Mouse (Mus musculus) central nervous system, embryonic 18 days (tissue): Measurements from ENCODE around the gene Tktl2. TPM values are rescaled to one million over a fixed set of nuclear protein-coding genes. Genes with fewer than 3 reads are reported as not detected.

Source experiments
- polyA plus RNA-seq: library from polyadenylated mRNA; depleted of rRNA; stranded (reverse); fragments of >200 nt; gene quantifications from 2 replicates; pipeline ENCODE4 v1.2.3, GENCODE M21; 2012; rRNA removed

The Tktl2 gene
- 0.04 TPM in 2 replicates for polyA plus RNA-seq

DNA sequence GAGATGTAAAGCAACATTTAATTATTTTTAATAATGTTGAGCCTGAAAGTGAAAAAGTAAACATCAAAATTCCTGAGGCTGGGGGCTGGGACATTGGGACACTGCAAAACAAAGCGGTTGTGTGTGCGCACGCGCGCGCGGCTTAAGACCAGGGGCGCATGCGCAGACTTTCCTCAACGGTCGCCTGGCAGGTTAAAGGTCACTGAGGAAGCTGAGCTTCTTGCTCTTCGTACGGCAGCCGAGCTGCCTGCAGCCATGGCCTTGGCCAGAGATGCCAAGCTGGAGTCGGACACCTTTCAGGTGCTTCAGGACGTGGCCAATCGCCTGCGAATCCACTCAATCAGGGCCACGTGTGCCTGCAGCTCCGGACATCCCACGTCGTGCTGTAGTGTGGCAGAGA, at the start of gene Tktl2:
Gene Tktl2 (plus strand): TSS at position 220 of the 400 bp plus-strand sequence.

GRCm38 (mm10) chr8:66486084-66486763, 25.3 kb upstream of the Tktl2 start, which contains the start of gene Tma16:
Gene Tma16 (minus strand): TSS chr8:66486530.

Other genes starting within 250 kb of the Tktl2 start
- 11.4 and 11.9 TPM in 2 replicates for gene Tma16, start 25.2 kb upstream of the Tktl2 start, polyA plus RNA-seq
- gene Npy5r, start 176.4 kb downstream of the Tktl2 start, polyA plus RNA-seq = 2.0 TPM in 2 replicates
- 12.8 and 16.3 TPM in 2 replicates for gene Npy1r, start 185.4 kb downstream of the Tktl2 start, polyA plus RNA-seq